In the genomic region with DNA sequence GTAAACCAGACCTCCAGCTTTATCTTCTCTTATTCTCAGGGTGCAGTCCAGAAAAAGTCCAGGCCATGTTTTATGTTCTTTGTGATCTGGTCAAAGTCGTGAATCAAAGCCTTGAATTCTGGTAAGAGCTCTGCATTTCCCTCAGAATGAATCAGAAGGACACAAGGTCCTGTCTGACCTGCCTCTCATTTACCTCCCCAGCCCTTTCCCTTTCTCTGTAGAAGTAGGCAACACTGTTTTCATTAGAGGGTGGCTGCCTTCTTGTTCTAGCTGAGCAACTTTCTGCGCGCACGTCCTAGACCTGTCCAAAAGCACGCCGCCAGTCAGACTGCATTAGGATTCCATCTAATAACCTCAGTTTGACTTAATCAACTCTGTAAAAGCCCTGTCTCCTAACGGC, we compare ENCODE assay signal across 8 mouse cellular contexts. TPM values are rescaled to one million over a fixed set of nuclear protein-coding genes. Genes with fewer than 3 reads are reported as not detected.
DNase-seq lines count a peak whose midpoint lies in the region; ATAC-seq and TF ChIP-seq lines count a peak whose summit lies in the region.

No protein-coding gene starts in this region.

- TF ChIP-seq POLR2A in lung, adult 2 months (IDR thresholded peaks at IDR 0.05; ENCODE audit: borderline replicate concordance, extremely low read depth, low read depth, low read length) = no peak

- no peaks in the 10 kb centered on the region for H3K4me1 ChIP-seq in lung, embryonic 14.5 days (ENCODE audit: insufficient read depth)
- peaks cover 6% of the 10 kb centered on the region; the same call in 1 of the 2 replicates for H3K4me1 ChIP-seq in midbrain, postnatal 0 days (ENCODE audit: insufficient read depth, low read length)
- H3K4me1 ChIP-seq in lung, adult 2 months (ENCODE audit: control insufficient read depth, insufficient read depth, low read length) = no peaks in the 10 kb centered on the region; the same call in 1 of the 2 replicates

- WGBS in lung, embryonic 14.5 days = 16% methylated on average over 7 of the region's 7 CpGs
- WGBS in midbrain, postnatal 0 days = 27% methylated on average over 7 of the region's 7 CpGs
- 43% methylated on average over 7 of the region's 7 CpGs for WGBS in lung, adult 2 months

- H3K4me3 ChIP-seq in lung, embryonic 14.5 days (ENCODE audit: low read depth, low read length) = peak overlapping the region; percentile 46
- H3K4me3 ChIP-seq in midbrain, postnatal 0 days (ENCODE audit: low read depth, low read length) = peak overlapping the region; percentile 54
- no peak overlapping the region for H3K4me3 ChIP-seq in lung, adult 2 months (replicated peaks; ENCODE audit: extremely low read depth, low read depth, low read length)

- H3K27ac ChIP-seq in lung, embryonic 14.5 days (ENCODE audit: low read depth) = peak overlapping the region; percentile 100
- H3K27ac ChIP-seq in midbrain, postnatal 0 days (ENCODE audit: low read depth, low read length) = 0 out of 2 replicates have a peak overlapping the region, but pooled peaks have one; percentile 98

- no peaks in the 10 kb centered on the region for H3K36me3 ChIP-seq in lung, embryonic 14.5 days (ENCODE audit: insufficient read depth)
- no peaks in the 10 kb centered on the region for H3K36me3 ChIP-seq in midbrain, postnatal 0 days (ENCODE audit: insufficient read depth, low read length)

- no peak for TF ChIP-seq CTCF in lung, embryonic 14.5 days (IDR thresholded peaks at IDR 0.05; ENCODE audit: low read depth)
- no peak for TF ChIP-seq CTCF in midbrain, postnatal 0 days (IDR thresholded peaks at IDR 0.05)
- TF ChIP-seq CTCF in lung, adult 2 months (IDR thresholded peaks at IDR 0.05; ENCODE audit: insufficient read depth, low read length) = no peak

- DNase-seq in lung, embryonic 14.5 days = peak; percentile 75
- no peak for DNase-seq in lung, postnatal 14 days
- DNase-seq in embryo, embryonic 10 days (ENCODE audit: low spot score) = peak; percentile 47
- peak; percentile 63 for DNase-seq in induced T-regulatory cell, adult 2 months (ENCODE audit: low read depth)
- DNase-seq in midbrain, postnatal 0 days (ENCODE audit: low spot score) = no peak
- DNase-seq in urinary bladder, postnatal 25 days (ENCODE audit: low spot score) = no peak
- no peak for DNase-seq in lung, adult 2 months
- DNase-seq in urinary bladder, adult 18-20 months (ENCODE audit: low spot score in 2 of 2) = no peak

- peak overlapping the region; percentile 57 for H3K9ac ChIP-seq in lung, embryonic 14.5 days
- H3K9ac ChIP-seq in midbrain, postnatal 0 days (replicated peaks; ENCODE audit: low read length, poor library complexity, severe bottlenecking) = 0 out of 2 replicates have a peak overlapping the region, but pooled peaks have one; percentile 36

- ATAC-seq in lung, embryonic 14.5 days (ENCODE audit: insufficient read depth) = no peak
- ATAC-seq in midbrain, postnatal 0 days (ENCODE audit: low FRiP score) = no peak

- H3K4me2 ChIP-seq in lung, embryonic 14.5 days = peak overlapping the region; percentile 67
- peak overlapping the region; percentile 50 for H3K4me2 ChIP-seq in midbrain, postnatal 0 days (ENCODE audit: low read depth, low read length, poor library complexity, severe bottlenecking)

- H3K9me3 ChIP-seq in lung, embryonic 14.5 days (ENCODE audit: low read depth, low read length) = no peaks in the 10 kb centered on the region
- no peaks in the 10 kb centered on the region for H3K9me3 ChIP-seq in midbrain, postnatal 0 days (ENCODE audit: low read length)

- no peaks in the 10 kb centered on the region for H3K27me3 ChIP-seq in lung, embryonic 14.5 days (ENCODE audit: insufficient read depth, low read length)
- H3K27me3 ChIP-seq in midbrain, postnatal 0 days (ENCODE audit: insufficient read depth, low read length) = no peaks in the 10 kb centered on the region

RNA-seq across cellular contexts. Expression of a gene that starts 0.8 kb away (rescaled TPM):
- polyA plus RNA-seq in lung, embryonic 14.5 days (2014; fragmentation: Nextera tagmentation; extraction: Ambion mirVana) = 317 and 337 TPM in 2 replicates
- total RNA-seq in midbrain, postnatal 0 days (2014; rRNA removed) = 102 and 116 TPM in 2 replicates
- 44.6 and 54.8 TPM in 2 replicates for polyA plus RNA-seq in midbrain, postnatal 0 days (2015; fragmentation: Nextera tagmentation; extraction: Ambion mirVana)
- 40.4 and 49.6 TPM in 2 replicates for polyA plus RNA-seq in lung, adult 2 months (2012; rRNA removed)

RNA-seq across cellular contexts. Expression of a gene that starts 56.4 kb away (rescaled TPM):
- 470 and 474 TPM in 2 replicates for polyA plus RNA-seq in lung, embryonic 14.5 days (2014; fragmentation: Nextera tagmentation; extraction: Ambion mirVana)
- total RNA-seq in midbrain, postnatal 0 days (2014; rRNA removed) = 427 and 430 TPM in 2 replicates
- 640 and 652 TPM in 2 replicates for polyA plus RNA-seq in midbrain, postnatal 0 days (2015; fragmentation: Nextera tagmentation; extraction: Ambion mirVana)
- polyA plus RNA-seq in lung, adult 2 months (2012; rRNA removed) = 228 and 232 TPM in 2 replicates

Comparison
In these comparisons a context has a peak if more than half of its experiments do, and no peak if none do; other contexts are left out.
1. DNase-seq: peak in lung, embryonic 14.5 days (single experiment), embryo, embryonic 10 days (single experiment) and induced T-regulatory cell, adult 2 months (single experiment); none in lung, postnatal 14 days (single experiment), midbrain, postnatal 0 days (single experiment), urinary bladder, postnatal 25 days (single experiment), lung, adult 2 months (single experiment) and urinary bladder, adult 18-20 months (0 of 2).